Mouse (Mus musculus) forebrain, embryonic 11.5 days (tissue): ENCODE data around the gene Mapkap1. TPM values are rescaled to one million over a fixed set of nuclear protein-coding genes. Genes with fewer than 3 reads are reported as not detected.

Experiments
- ATAC-seq: fragments of 200-750 bp; cut with Nextera tagmentation; replicated peaks from 2 replicates; pipeline ENCODE4 v1.8.0; 2017; ENCODE audit warnings: moderate TSS enrichment; ENCODE audit not compliant: low FRiP score
- DNase-seq: peaks from one replicate; pipeline ENCODE4 v3.0.0-alpha.2; 2017; ENCODE audit warnings: low spot score
- H3K27ac ChIP-seq: fragments of 300-500 bp; sonication (generic); 2 replicates; pipeline ENCODE4 v1.5.1; 2014; ENCODE audit warnings: low read depth, low read length
- H3K27me3 ChIP-seq: fragments of 300-500 bp; sonication (generic); 2 replicates; pipeline ENCODE4 v1.6.1; 2014; ENCODE audit warnings: mild to moderate bottlenecking, low read length, mixed read lengths; ENCODE audit not compliant: control insufficient read depth, insufficient read depth
- H3K36me3 ChIP-seq: fragments of 300-500 bp; sonication (generic); 2 replicates; pipeline ENCODE4 v1.6.1; 2014; ENCODE audit warnings: mild to moderate bottlenecking, low read length, moderate library complexity, mixed read lengths; ENCODE audit not compliant: control insufficient read depth, insufficient read depth
- H3K4me1 ChIP-seq: fragments of 300-500 bp; sonication (generic); replicated peaks from 2 replicates; pipeline ENCODE4 v1.6.1; 2014; ENCODE audit warnings: low read length, mixed read lengths; ENCODE audit not compliant: control insufficient read depth, insufficient read depth
- H3K4me2 ChIP-seq: fragments of 300-500 bp; sonication (generic); 2 replicates; pipeline ENCODE4 v1.6.1; 2014; ENCODE audit warnings: low read depth, mild to moderate bottlenecking, low read length, moderate library complexity, mixed read lengths; ENCODE audit not compliant: severe bottlenecking
- H3K4me3 ChIP-seq: fragments of 300-500 bp; sonication (generic); 2 replicates; pipeline ENCODE4 v1.5.1; 2014; ENCODE audit warnings: low read depth, low read length
- H3K9ac ChIP-seq: fragments of 300-500 bp; sonication (generic); 2 replicates; pipeline ENCODE4 v1.6.1; 2014; ENCODE audit warnings: low read length
- H3K9me3 ChIP-seq: fragments of 300-500 bp; sonication (generic); 2 replicates; pipeline ENCODE4 v1.6.1; 2016; ENCODE audit warnings: low read length, mixed read lengths; ENCODE audit not compliant: control insufficient read depth
- WGBS: fragments of 180-500 bp; shearing (Covaris S2); extraction: QIAGEN DNeasy Blood & Tissue Kit; methylation state at CpG from one replicate; pipeline ENCODE4 v1.1.7; 2014; 5-methylcytosine and 5-hydroxymethylcytosine counted together
- polyA plus RNA-seq: library from polyadenylated mRNA; unstranded; fragments of >200 nt; fragmentation: Nextera tagmentation; extraction: Ambion mirVana; gene quantifications from 2 replicates; pipeline ENCODE4 v1.2.1, GENCODE M21; 2014

Mapkap1 gene
- polyA plus RNA-seq, 1 experiment from 2014 or later, result 96.3 TPM

DNA sequence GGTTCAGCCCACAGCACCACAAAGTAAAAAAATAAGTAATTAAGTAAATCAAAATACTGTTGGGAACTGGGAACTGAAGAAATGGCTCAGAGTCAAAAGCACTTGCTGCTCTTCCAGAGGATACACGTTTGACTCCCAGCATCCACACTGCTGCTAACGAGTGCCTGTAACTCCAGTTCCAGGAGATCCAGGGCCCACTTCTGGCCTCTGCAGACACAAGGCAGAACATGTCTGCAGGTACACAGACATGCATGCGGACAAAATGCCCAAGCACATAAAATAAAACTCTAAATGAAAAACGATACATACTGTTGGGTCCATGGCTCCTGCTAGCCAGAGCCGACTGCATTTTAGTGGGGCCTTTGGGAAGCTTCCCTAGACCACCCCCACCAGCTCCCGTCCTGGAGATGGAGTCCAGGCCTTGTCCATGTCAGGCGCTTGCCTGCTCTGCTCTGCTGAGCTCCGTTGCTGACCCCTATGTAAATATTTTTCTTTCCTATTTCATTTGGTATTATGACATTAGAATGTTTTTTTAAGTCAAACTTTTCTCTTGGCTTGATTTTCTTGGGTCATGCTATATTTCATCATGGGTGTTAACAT lies 185.9 kb downstream of the Mapkap1 start:
- Histone ChIP-seq H3K4me3 (no peak overlapping the region), H3K27ac (no peak overlapping the region), H3K4me2 (no peak overlapping the region), H3K27me3 (peaks cover 4% of the 10 kb centered on the region; the same call in 1 of the 2 replicates), H3K36me3 (no peaks in the 10 kb centered on the region), H3K4me1 (no peaks in the 10 kb centered on the region), H3K9me3 (no peaks in the 10 kb centered on the region), H3K9ac (no peak overlapping the region)
- ATAC-seq, result no peak
- 78% methylated on average over 8 of the region's 8 CpGs for WGBS
- DNase-seq, result no peak

- ATAC-seq (no peak), DNase-seq (no peak)
- peaks cover 9% of the 10 kb centered on the region; the same call in 1 of the 2 replicates for H3K27me3 ChIP-seq
- no peak overlapping the region for H3K27ac ChIP-seq
- no peak overlapping the region for H3K9ac ChIP-seq
- H3K36me3 ChIP-seq, result no peaks in the 10 kb centered on the region
- 85% methylated on average over 5 of the region's 5 CpGs for WGBS
- H3K4me2 ChIP-seq, result no peak overlapping the region
- H3K9me3 ChIP-seq, result no peaks in the 10 kb centered on the region
- no peak overlapping the region for H3K4me3 ChIP-seq
- H3K4me1 ChIP-seq, result no peaks in the 10 kb centered on the region
Observed at GRCm38 (mm10) chr2:34594001-34594400, 187.4 kb downstream of the Mapkap1 start.

DNA sequence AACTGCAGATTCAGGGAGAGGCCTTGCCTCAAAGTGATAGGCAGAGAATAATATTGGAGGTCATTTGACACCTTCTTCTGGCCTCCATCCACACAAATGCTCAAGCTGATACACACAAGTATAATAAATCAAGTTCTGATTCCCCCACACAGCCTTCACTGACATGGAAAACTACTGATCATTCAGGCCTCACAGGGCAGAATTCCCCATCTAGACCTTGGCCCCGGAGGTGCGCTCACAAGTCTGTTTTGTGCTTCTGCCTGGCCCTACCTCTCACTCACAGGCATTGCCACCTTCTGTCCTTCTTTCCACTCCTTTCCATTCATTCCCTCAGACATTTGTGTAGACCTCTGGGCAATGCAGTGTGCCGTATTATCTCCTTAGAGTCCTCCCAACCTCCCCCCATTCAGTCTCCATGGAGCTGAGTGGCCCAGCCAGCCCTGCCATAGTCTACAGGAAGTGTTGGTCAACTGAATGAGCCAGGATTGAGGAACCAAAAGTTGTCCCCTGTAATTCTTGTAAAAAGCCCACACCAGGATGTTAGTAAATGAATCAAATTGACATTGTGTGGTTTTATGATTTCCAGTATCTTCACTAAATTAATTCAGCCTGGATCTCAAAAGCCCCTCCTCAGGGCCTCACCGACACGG lies 193.2 kb downstream of the Mapkap1 start:
- Histone ChIP-seq H3K4me2 (no peak overlapping the region), H3K4me1 (peaks cover 11% of the 10 kb centered on the region; the same call in 1 of the 2 replicates), H3K9ac (no peak overlapping the region), H3K36me3 (no peaks in the 10 kb centered on the region), H3K9me3 (no peaks in the 10 kb centered on the region), H3K27ac (no peak overlapping the region), H3K4me3 (no peak overlapping the region), H3K27me3 (peaks cover 14% of the 10 kb centered on the region; the same call in 1 of the 2 replicates)
- 52% methylated on average over 5 of the region's 5 CpGs for WGBS
- ATAC-seq (no peak), DNase-seq (peak; percentile 43)

DNA sequence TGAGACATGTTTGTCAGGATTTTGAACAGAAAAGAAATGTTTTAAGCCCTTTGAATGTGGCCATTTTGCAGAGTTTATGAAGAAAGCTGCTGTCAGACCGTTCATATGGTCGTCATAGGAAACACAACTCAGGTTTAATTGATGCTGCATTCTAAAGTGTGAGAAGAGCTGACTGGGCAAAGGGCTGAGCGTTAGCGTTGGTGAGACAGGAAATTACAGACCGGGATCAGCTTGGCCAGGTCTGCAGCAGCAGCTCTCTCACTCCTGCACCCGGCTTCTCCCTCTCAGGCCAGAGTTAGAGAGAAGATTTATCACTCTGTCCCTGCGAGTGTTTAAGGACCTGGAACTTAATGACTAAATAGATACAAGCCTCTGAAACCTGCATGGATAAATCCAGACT lies 194.2 kb downstream of the Mapkap1 start:
- DNase-seq (peak; percentile 53), ATAC-seq (no peak)
- no peak overlapping the region for H3K27ac ChIP-seq
- H3K4me3 ChIP-seq, result no peak overlapping the region
- no peaks in the 10 kb centered on the region for H3K36me3 ChIP-seq
- H3K9me3 ChIP-seq, result no peaks in the 10 kb centered on the region
- WGBS, result 17% methylated on average over 7 of the region's 7 CpGs
- no peak overlapping the region for H3K9ac ChIP-seq
- H3K4me1 ChIP-seq, result peaks cover 11% of the 10 kb centered on the region; the same call in 1 of the 2 replicates
- H3K4me2 ChIP-seq, result no peak overlapping the region
- H3K27me3 ChIP-seq, result peaks cover 14% of the 10 kb centered on the region; the same call in 1 of the 2 replicates

GRCm38 (mm10) chr2:34602111-34602541 lies 195.6 kb downstream of the Mapkap1 start:
- H3K27me3 ChIP-seq, result peaks cover 12% of the 10 kb centered on the region; the same call in 1 of the 2 replicates
- WGBS, result 5% methylated on average over 8 of the region's 8 CpGs
- peaks cover 11% of the 10 kb centered on the region; the same call in 1 of the 2 replicates for H3K4me1 ChIP-seq
- ATAC-seq (no peak), DNase-seq (peak; percentile 51)
- no peak overlapping the region for H3K4me3 ChIP-seq
- no peaks in the 10 kb centered on the region for H3K9me3 ChIP-seq
- no peak overlapping the region for H3K27ac ChIP-seq
- H3K9ac ChIP-seq, result no peak overlapping the region
- H3K4me2 ChIP-seq, result no peak overlapping the region
- no peaks in the 10 kb centered on the region; the same call in 1 of the 2 replicates for H3K36me3 ChIP-seq

GRCm38 (mm10) chr2:34602896-34603295 lies 196.3 kb downstream of the Mapkap1 start:
- no peak overlapping the region for H3K4me2 ChIP-seq
- H3K4me1 ChIP-seq, result peaks cover 11% of the 10 kb centered on the region; the same call in 1 of the 2 replicates
- H3K9ac ChIP-seq, result no peak overlapping the region
- ATAC-seq (no peak), DNase-seq (peak; percentile 50)
- WGBS, result 81% methylated on average over 3 of the region's 3 CpGs
- H3K27me3 ChIP-seq, result peaks cover 8% of the 10 kb centered on the region; the same call in 1 of the 2 replicates
- H3K4me3 ChIP-seq, result no peak overlapping the region
- no peak overlapping the region for H3K27ac ChIP-seq
- no peaks in the 10 kb centered on the region for H3K9me3 ChIP-seq
- H3K36me3 ChIP-seq, result no peaks in the 10 kb centered on the region; the same call in 1 of the 2 replicates

GRCm38 (mm10) chr2:34603653-34604214 lies 197.2 kb downstream of the Mapkap1 start:
- H3K4me3 ChIP-seq, result no peak overlapping the region
- ATAC-seq (no peak), DNase-seq (no peak)
- H3K4me1 ChIP-seq, result peaks cover 11% of the 10 kb centered on the region; the same call in 1 of the 2 replicates
- H3K27ac ChIP-seq, result no peak overlapping the region
- peaks cover 7% of the 10 kb centered on the region; the same call in 1 of the 2 replicates for H3K27me3 ChIP-seq
- H3K9ac ChIP-seq, result no peak overlapping the region
- H3K9me3 ChIP-seq, result no peaks in the 10 kb centered on the region
- H3K4me2 ChIP-seq, result no peak overlapping the region
- no peaks in the 10 kb centered on the region; the same call in 1 of the 2 replicates for H3K36me3 ChIP-seq
- WGBS, result 54% methylated on average over 14 of the region's 14 CpGs

GRCm38 (mm10) chr2:34605040-34605439 lies 198.5 kb downstream of the Mapkap1 start:
- 56% methylated on average over 3 of the region's 3 CpGs for WGBS
- Histone ChIP-seq H3K36me3 (no peaks in the 10 kb centered on the region; the same call in 1 of the 2 replicates), H3K27ac (no peak overlapping the region), H3K9ac (no peak overlapping the region), H3K4me1 (peaks cover 11% of the 10 kb centered on the region; the same call in 1 of the 2 replicates), H3K4me3 (no peak overlapping the region), H3K4me2 (no peak overlapping the region), H3K27me3 (peaks cover 3% of the 10 kb centered on the region; the same call in 1 of the 2 replicates), H3K9me3 (no peaks in the 10 kb centered on the region)
- no peak for DNase-seq
- no peak for ATAC-seq
